Mouse (Mus musculus) myocyte (in vitro differentiated cells): ENCODE results near the gene Rbm47. TPM values are rescaled to one million over a fixed set of nuclear protein-coding genes. Genes with fewer than 3 reads are reported as not detected.

Source experiments
- H3K27me3 ChIP-seq: one replicate; pipeline ENCODE4 v1.6.1; 2011; ENCODE audit not compliant: control insufficient read depth, insufficient read depth, insufficient read length
- H3K36me3 ChIP-seq: one replicate; pipeline ENCODE4 v1.6.1; 2011; ENCODE audit not compliant: control insufficient read depth, insufficient read depth
- H3K4me2 ChIP-seq: one replicate; pipeline ENCODE4 v1.6.1; 2011; ENCODE audit warnings: low read depth, control low read depth
- H3K4me3 ChIP-seq: one replicate; pipeline ENCODE4 v1.5.1; 2011; ENCODE audit warnings: mild to moderate bottlenecking, control low read depth, moderate library complexity
- H3K79me2 ChIP-seq: one replicate; pipeline ENCODE4 v1.6.1; 2011; ENCODE audit not compliant: control insufficient read depth, insufficient read depth
- H3ac ChIP-seq: one replicate; pipeline ENCODE4 v1.6.1; 2011; ENCODE audit not compliant: control insufficient read depth, insufficient read length
- CEBPB ChIP-seq: IDR thresholded peaks from 2 replicates; pipeline ENCODE4 v1.6.1; 2011; ENCODE audit warnings: mild to moderate bottlenecking, moderate library complexity; ENCODE audit not compliant: poor library complexity, insufficient read depth, severe bottlenecking
- E2F4 ChIP-seq: IDR thresholded peaks from one replicate; pipeline ENCODE4 v1.6.1; 2011; ENCODE audit warnings: mild to moderate bottlenecking, control low read depth, moderate library complexity; ENCODE audit not compliant: insufficient read depth
- MAX ChIP-seq: IDR thresholded peaks from one replicate; pipeline ENCODE4 v1.6.1; 2011; ENCODE audit warnings: low read depth, mild to moderate bottlenecking, control low read depth
- MYOD1 ChIP-seq, 3 experiments: IDR thresholded peaks; one replicate each; pipeline ENCODE4 v1.6.1; 2011; ENCODE audit warnings: control low read depth in 2 of 3, low read depth in 2 of 3, mild to moderate bottlenecking in 2 of 3, moderate library complexity in 1 of 3; ENCODE audit not compliant: insufficient read length in 2 of 3, control insufficient read depth in 1 of 3
- MYOG ChIP-seq, 3 experiments: IDR thresholded peaks; one replicate each; pipeline ENCODE4 v1.6.1; 2011; ENCODE audit warnings: control low read depth in 2 of 3, low read depth in 2 of 3, mild to moderate bottlenecking in 2 of 3; ENCODE audit not compliant: insufficient read length in 2 of 3, control insufficient read depth in 1 of 3, insufficient read depth in 1 of 3
- POLR2A ChIP-seq: IDR thresholded peaks from one replicate; pipeline ENCODE4 v1.6.1; 2011; ENCODE audit warnings: low read depth, mild to moderate bottlenecking, control low read depth, moderate library complexity; ENCODE audit not compliant: insufficient read length
- POLR2AphosphoS2 ChIP-seq: IDR thresholded peaks from one replicate; pipeline ENCODE4 v1.6.1; 2011; ENCODE audit warnings: low read depth, control low read depth; ENCODE audit not compliant: insufficient read length
- REST ChIP-seq: IDR thresholded peaks from one replicate; pipeline ENCODE4 v1.6.1; 2011; ENCODE audit warnings: mild to moderate bottlenecking, control low read depth, moderate library complexity; ENCODE audit not compliant: insufficient read depth, insufficient read length
- SRF ChIP-seq: IDR thresholded peaks from one replicate; pipeline ENCODE4 v1.6.1; 2011; ENCODE audit warnings: low read depth; ENCODE audit not compliant: control insufficient read depth, insufficient read length
- TCF12 ChIP-seq: IDR thresholded peaks from one replicate; pipeline ENCODE4 v1.6.1; 2011; ENCODE audit warnings: mild to moderate bottlenecking, control low read depth; ENCODE audit not compliant: poor library complexity, insufficient read depth, severe bottlenecking
- TCF3 ChIP-seq: IDR thresholded peaks from one replicate; pipeline ENCODE4 v1.6.1; 2011; ENCODE audit warnings: low read depth, control low read depth; ENCODE audit not compliant: insufficient read length
- USF1 ChIP-seq: IDR thresholded peaks from one replicate; pipeline ENCODE4 v1.6.1; 2011; ENCODE audit warnings: low read depth, mild to moderate bottlenecking, control low read depth, moderate library complexity
- polyA plus RNA-seq: library from polyadenylated mRNA; unstranded; fragments of >200 nt; fragmentation: generic; extraction: Trizol; gene quantifications from one replicate; pipeline ENCODE4 v1.2.1, GENCODE M21; 2012; ENCODE audit warnings: missing spikeins

Gene Rbm47
- polyA plus RNA-seq, 1 experiment = 0.10 TPM

DNA sequence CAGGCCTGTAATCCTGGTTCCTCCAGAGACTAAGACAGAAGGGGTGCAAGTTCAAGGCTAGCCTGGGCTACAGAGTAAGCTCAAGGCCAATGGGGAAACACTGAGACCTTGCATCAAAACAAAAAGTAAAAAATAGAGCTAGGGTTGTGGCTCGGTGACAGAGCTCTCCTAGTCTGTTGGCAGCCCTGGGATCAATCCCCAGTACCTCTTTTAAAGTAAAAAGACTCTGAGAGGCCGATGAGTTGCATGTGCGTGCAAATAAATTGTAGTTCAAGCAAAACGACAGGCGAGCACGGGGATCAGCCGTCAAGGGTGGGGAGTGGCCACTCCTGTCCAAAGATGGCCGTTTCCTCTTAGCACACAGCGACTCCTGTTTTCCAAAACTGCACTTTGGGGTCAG, 48.0 kb downstream of the Rbm47 start:
- no peak overlapping the region for H3K4me3 ChIP-seq

GRCm38 (mm10) chr5:66124089-66124400, 48.9 kb downstream of the Rbm47 start:
- Histone ChIP-seq H3K79me2 (no peaks in the 10 kb centered on the region), H3K27me3 (no peaks in the 10 kb centered on the region), H3K4me2 (no peak overlapping the region), H3K36me3 (no peaks in the 10 kb centered on the region), H3K4me3 (no peak overlapping the region), H3ac (no peak overlapping the region)
- TF ChIP-seq USF1 = no peak
- no peak for TF ChIP-seq POLR2A
- TF ChIP-seq REST = no peak
- TF ChIP-seq MYOD1 (IDR thresholded peaks at IDR 0.05; ENCODE audit: control insufficient read depth in 1 of 3, insufficient read length in 2 of 3, low read depth in 2 of 3) = no peak
- TF ChIP-seq E2F4 = no peak
- TF ChIP-seq TCF3 = no peak
- TF ChIP-seq MAX = no peak
- TF ChIP-seq TCF12 = no peak
- TF ChIP-seq CEBPB = no peak
- no peak for TF ChIP-seq SRF
- TF ChIP-seq POLR2AphosphoS2 = no peak

More for the DNA sequence above, 48.0 kb downstream of the Rbm47 start:
- Histone ChIP-seq H3K79me2 (no peaks in the 10 kb centered on the region), H3K36me3 (no peaks in the 10 kb centered on the region), H3K27me3 (no peaks in the 10 kb centered on the region), H3K4me2 (no peak overlapping the region), H3ac (no peak overlapping the region)
- no peak for TF ChIP-seq MYOD1 (IDR thresholded peaks at IDR 0.05; ENCODE audit: control insufficient read depth in 1 of 3, insufficient read length in 2 of 3, low read depth in 2 of 3)
- TF ChIP-seq CEBPB = no peak
- no peak for TF ChIP-seq USF1
- no peak for TF ChIP-seq POLR2AphosphoS2

DNA sequence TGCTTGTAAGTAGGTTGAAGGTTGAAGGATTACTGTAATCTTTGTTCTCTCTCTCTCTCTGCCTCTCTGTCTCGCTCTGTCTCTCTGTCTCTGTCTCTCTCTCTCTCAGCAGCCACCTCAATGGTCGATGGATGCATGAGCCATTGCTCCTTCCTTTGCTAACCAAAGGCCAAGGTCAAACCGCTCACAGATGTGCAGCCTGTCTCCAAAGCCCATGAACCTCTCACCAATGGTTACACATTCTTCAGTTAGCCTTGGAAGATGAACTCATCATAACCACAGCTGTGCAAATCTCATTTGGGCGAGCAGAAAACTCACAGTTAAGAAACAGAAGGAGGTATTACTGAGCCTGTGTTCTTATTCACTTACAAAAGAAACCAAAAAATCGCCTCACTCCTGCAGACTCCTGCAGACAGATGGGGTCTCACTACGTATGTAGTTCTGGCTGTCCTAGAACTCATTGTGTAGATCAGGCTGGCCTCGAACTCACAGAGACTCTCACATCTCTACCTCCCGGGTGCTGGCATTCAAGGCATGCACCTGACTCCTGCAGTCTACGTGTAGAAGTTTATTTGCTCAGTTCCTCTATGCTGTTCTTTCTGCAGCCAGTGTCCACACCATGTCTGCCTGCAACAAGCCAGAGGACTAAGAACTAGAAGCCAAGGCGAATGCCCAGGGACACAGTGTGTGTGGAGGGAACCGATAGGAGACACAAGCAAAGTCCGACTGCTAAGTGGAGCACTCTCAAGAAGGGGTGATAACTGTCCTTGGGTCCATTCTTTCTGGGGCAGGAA, 49.4 kb downstream of the Rbm47 start:
- no peaks in the 10 kb centered on the region for H3K27me3 ChIP-seq
- H3K36me3 ChIP-seq = no peaks in the 10 kb centered on the region
- H3K4me2 ChIP-seq = no peak overlapping the region
- no peak overlapping the region for H3ac ChIP-seq
- TF ChIP-seq POLR2AphosphoS2 (no peak), E2F4 (no peak), CEBPB (no peak), TCF3 (no peak), POLR2A (no peak), SRF (no peak), MAX (no peak), REST (no peak), USF1 (no peak), MYOD1 (IDR thresholded peaks at IDR 0.05; ENCODE audit: control insufficient read depth in 1 of 3, insufficient read length in 2 of 3, low read depth in 2 of 3) (no peak), MYOG (IDR thresholded peaks at IDR 0.05; ENCODE audit: control insufficient read depth in 1 of 3, insufficient read depth in 1 of 3, insufficient read length in 2 of 3, low read depth in 2 of 3) (no peak)
- no peak overlapping the region for H3K4me3 ChIP-seq
- H3K79me2 ChIP-seq = no peaks in the 10 kb centered on the region

GRCm38 (mm10) chr5:66121255-66121654, 51.7 kb downstream of the Rbm47 start:
- TF ChIP-seq POLR2AphosphoS2 (no peak), E2F4 (no peak), POLR2A (no peak), MYOG (IDR thresholded peaks at IDR 0.05; ENCODE audit: control insufficient read depth in 1 of 3, insufficient read depth in 1 of 3, insufficient read length in 2 of 3, low read depth in 2 of 3) (no peak), REST (no peak), TCF12 (no peak), SRF (no peak), USF1 (no peak), MAX (no peak), MYOD1 (IDR thresholded peaks at IDR 0.05; ENCODE audit: control insufficient read depth in 1 of 3, insufficient read length in 2 of 3, low read depth in 2 of 3) (no peak)

GRCm38 (mm10) chr5:66114751-66115150, 58.2 kb downstream of the Rbm47 start:
- no peak overlapping the region for H3ac ChIP-seq
- H3K36me3 ChIP-seq = no peaks in the 10 kb centered on the region
- no peak overlapping the region for H3K4me2 ChIP-seq
- no peaks in the 10 kb centered on the region for H3K27me3 ChIP-seq
- H3K79me2 ChIP-seq = no peaks in the 10 kb centered on the region
- H3K4me3 ChIP-seq = no peak overlapping the region
- TF ChIP-seq MYOG (IDR thresholded peaks at IDR 0.05; ENCODE audit: control insufficient read depth in 1 of 3, insufficient read depth in 1 of 3, insufficient read length in 2 of 3, low read depth in 2 of 3) (no peak), MYOD1 (IDR thresholded peaks at IDR 0.05; ENCODE audit: control insufficient read depth in 1 of 3, insufficient read length in 2 of 3, low read depth in 2 of 3) (no peak)

More at GRCm38 (mm10) chr5:66121255-66121654, 51.7 kb downstream of the Rbm47 start:
- H3K79me2 ChIP-seq = no peaks in the 10 kb centered on the region
- no peaks in the 10 kb centered on the region for H3K27me3 ChIP-seq
- H3K36me3 ChIP-seq = no peaks in the 10 kb centered on the region
- no peak overlapping the region for H3ac ChIP-seq
- no peak overlapping the region for H3K4me2 ChIP-seq
- no peak overlapping the region for H3K4me3 ChIP-seq
